In the genomic region with DNA sequence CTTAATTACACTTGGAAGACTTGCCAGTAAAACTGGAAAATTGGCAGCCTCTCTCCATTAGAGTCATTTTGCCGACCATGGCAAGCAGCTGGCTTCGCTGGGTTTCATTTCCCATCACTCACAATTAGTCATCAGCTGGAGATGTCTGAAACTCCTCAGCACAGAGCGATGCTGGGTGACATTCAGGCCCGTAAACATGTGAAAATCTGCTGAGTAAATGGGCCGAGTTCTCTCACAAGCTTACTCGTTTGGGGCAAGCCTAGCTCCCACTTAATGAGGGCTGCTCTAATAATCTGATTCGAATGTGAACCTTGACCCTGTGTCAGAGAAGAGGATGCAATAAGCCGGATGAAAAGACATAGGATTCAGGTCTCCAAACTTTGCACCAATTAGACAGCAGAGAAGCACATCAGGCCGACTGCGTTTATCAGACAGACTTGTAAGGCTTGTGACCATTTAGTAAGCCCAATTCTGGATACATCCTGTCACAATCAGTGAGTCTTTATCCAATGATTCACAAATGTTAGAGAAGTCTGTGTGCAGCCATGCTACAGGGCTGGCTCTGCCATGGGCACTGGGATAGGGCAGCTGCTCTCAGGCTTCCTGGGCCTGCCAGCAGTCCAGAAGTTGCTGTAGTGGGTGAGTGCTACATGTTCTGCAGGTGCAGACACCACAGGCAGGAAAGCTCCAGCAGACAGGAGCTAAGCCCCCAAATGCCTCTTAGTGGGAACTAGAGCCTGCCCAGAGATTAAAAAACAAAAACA, we compare ENCODE assay signal across 9 mouse cellular contexts. TPM values are rescaled to one million over a fixed set of nuclear protein-coding genes. Genes with fewer than 3 reads are reported as not detected.
A peak's percentile ranks its signal among the peaks of the same experiment; 100 is the strongest.
DNase-seq lines count a peak whose midpoint lies in the region; ATAC-seq and TF ChIP-seq lines count a peak whose summit lies in the region.
"Had no signal": no experiment of that assay in that cellular context is flagged by ENCODE, and none has a peak within 500 bp of the region (broad histone marks: within the 10 kb centered on the region; RNA-seq: fewer than 3 reads in every experiment).

No protein-coding gene starts in this region.

- no peak overlapping the region for H3K4me3 ChIP-seq in lung, embryonic 15.5 days
- H3K4me3 ChIP-seq in lung, adult 2 months (replicated peaks; ENCODE audit: extremely low read depth, low read depth, low read length): no peak overlapping the region
- no peak overlapping the region for H3K4me3 ChIP-seq in embryonic facial prominence, embryonic 14.5 days (ENCODE audit: low read depth, low read length)
- H3K4me3 ChIP-seq in hindbrain, embryonic 14.5 days (replicated peaks; ENCODE audit: low read length): no peak overlapping the region
- H3K4me3 ChIP-seq in neural tube, embryonic 13.5 days: no peak overlapping the region
- H3K4me3 ChIP-seq: embryonic facial prominence, embryonic 13.5 days; liver, embryonic 12.5 days had no signal

- H3K4me1 ChIP-seq in lung, embryonic 15.5 days: no peaks in the 10 kb centered on the region
- H3K4me1 ChIP-seq in lung, adult 2 months (ENCODE audit: control insufficient read depth, insufficient read depth, low read length): no peaks in the 10 kb centered on the region
- H3K4me1 ChIP-seq in embryonic facial prominence, embryonic 14.5 days (ENCODE audit: control insufficient read depth, insufficient read depth, low read length): peaks cover 18% of the 10 kb centered on the region
- H3K4me1 ChIP-seq in hindbrain, embryonic 14.5 days (replicated peaks; ENCODE audit: control insufficient read depth, insufficient read depth, low read length): peaks cover 36% of the 10 kb centered on the region
- H3K4me1 ChIP-seq in neural tube, embryonic 13.5 days (replicated peaks): peaks cover 39% of the 10 kb centered on the region
- H3K4me1 ChIP-seq: liver, embryonic 12.5 days had no signal

- H3K4me2 ChIP-seq in lung, embryonic 15.5 days: no peak overlapping the region
- H3K4me2 ChIP-seq in embryonic facial prominence, embryonic 14.5 days (ENCODE audit: low read depth, low read length): no peak overlapping the region
- H3K4me2 ChIP-seq in hindbrain, embryonic 14.5 days (replicated peaks): no peak overlapping the region
- no peak overlapping the region for H3K4me2 ChIP-seq in neural tube, embryonic 13.5 days
- H3K4me2 ChIP-seq: embryonic facial prominence, embryonic 13.5 days; liver, embryonic 12.5 days had no signal

- DNase-seq in lung, adult 2 months: no peak
- DNase-seq in embryonic facial prominence, embryonic 14.5 days (ENCODE audit: low spot score): peak; percentile 81
- peak; percentile 75 for DNase-seq in hindbrain, embryonic 14.5 days (ENCODE audit: low spot score)
- DNase-seq in thymus, adult 18-20 months: no peak
- DNase-seq in spleen, postnatal 36 days (ENCODE audit: low spot score in 2 of 2): no peak

- 49% methylated on average over 10 of the region's 10 CpGs for WGBS in lung, embryonic 15.5 days
- WGBS in lung, adult 2 months: 63% methylated on average over 10 of the region's 10 CpGs
- WGBS in embryonic facial prominence, embryonic 14.5 days: 34% methylated on average over 10 of the region's 10 CpGs
- 36% methylated on average over 10 of the region's 10 CpGs for WGBS in hindbrain, embryonic 14.5 days
- WGBS in neural tube, embryonic 13.5 days: 48% methylated on average over 10 of the region's 10 CpGs

- no peak for TF ChIP-seq CTCF in lung, adult 2 months (IDR thresholded peaks at IDR 0.05; ENCODE audit: insufficient read depth, low read length)

- no peaks in the 10 kb centered on the region for H3K9me3 ChIP-seq in lung, embryonic 15.5 days
- H3K9me3 ChIP-seq in embryonic facial prominence, embryonic 14.5 days (ENCODE audit: control insufficient read depth, low read length): no peaks in the 10 kb centered on the region
- H3K9me3 ChIP-seq in hindbrain, embryonic 14.5 days (ENCODE audit: control insufficient read depth, low read length): no peaks in the 10 kb centered on the region
- H3K9me3 ChIP-seq in neural tube, embryonic 13.5 days: no peaks in the 10 kb centered on the region
- H3K9me3 ChIP-seq: embryonic facial prominence, embryonic 13.5 days; liver, embryonic 12.5 days had no signal

- no peaks in the 10 kb centered on the region for H3K36me3 ChIP-seq in lung, embryonic 15.5 days
- H3K36me3 ChIP-seq in embryonic facial prominence, embryonic 14.5 days (ENCODE audit: control insufficient read depth, insufficient read depth, low read length): no peaks in the 10 kb centered on the region
- H3K36me3 ChIP-seq in hindbrain, embryonic 14.5 days (replicated peaks; ENCODE audit: control insufficient read depth, insufficient read depth): no peaks in the 10 kb centered on the region
- no peaks in the 10 kb centered on the region for H3K36me3 ChIP-seq in neural tube, embryonic 13.5 days

- no peak overlapping the region for H3K9ac ChIP-seq in lung, embryonic 15.5 days
- no peak overlapping the region for H3K9ac ChIP-seq in embryonic facial prominence, embryonic 14.5 days (ENCODE audit: low read depth, low read length)
- H3K9ac ChIP-seq in hindbrain, embryonic 14.5 days: no peak overlapping the region
- peak overlapping the region; percentile 1; the same call in 1 of the 2 replicates for H3K9ac ChIP-seq in neural tube, embryonic 13.5 days
- H3K9ac ChIP-seq: embryonic facial prominence, embryonic 13.5 days; liver, embryonic 12.5 days had no signal

- no peak overlapping the region for H3K27ac ChIP-seq in lung, embryonic 15.5 days
- H3K27ac ChIP-seq in embryonic facial prominence, embryonic 14.5 days (replicated peaks; ENCODE audit: low read depth, low read length): no peak overlapping the region
- H3K27ac ChIP-seq in hindbrain, embryonic 14.5 days: peak overlapping the region; percentile 47; the same call in 1 of the 2 replicates
- peak overlapping the region; percentile 72; the same call in 1 of the 2 replicates for H3K27ac ChIP-seq in neural tube, embryonic 13.5 days (replicated peaks)
- H3K27ac ChIP-seq: embryonic facial prominence, embryonic 13.5 days; liver, embryonic 12.5 days had no signal

- peak; percentile 35; the same call in 1 of the 2 replicates for ATAC-seq in lung, embryonic 15.5 days (ENCODE audit: borderline replicate concordance, extremely low read depth, low FRiP score, low TSS enrichment)
- peak; percentile 79; the same call in 1 of the 2 replicates for ATAC-seq in embryonic facial prominence, embryonic 14.5 days (ENCODE audit: low read depth)
- peak; percentile 53 for ATAC-seq in hindbrain, embryonic 14.5 days (ENCODE audit: low FRiP score)
- peak; percentile 74 for ATAC-seq in neural tube, embryonic 13.5 days (ENCODE audit: low read depth)
- ATAC-seq: liver, embryonic 12.5 days had no signal

- TF ChIP-seq POLR2A in lung, adult 2 months (IDR thresholded peaks at IDR 0.05; ENCODE audit: borderline replicate concordance, extremely low read depth, low read depth, low read length): no peak

- H3K27me3 ChIP-seq in lung, embryonic 15.5 days: no peaks in the 10 kb centered on the region
- H3K27me3 ChIP-seq in embryonic facial prominence, embryonic 14.5 days (replicated peaks; ENCODE audit: control insufficient read depth, insufficient read depth, low read length): no peaks in the 10 kb centered on the region
- H3K27me3 ChIP-seq in hindbrain, embryonic 14.5 days (ENCODE audit: control insufficient read depth, insufficient read depth, low read length): 0 out of 2 replicates have a peak, but pooled peaks cover under 1% of the 10 kb centered on the region
- H3K27me3 ChIP-seq in neural tube, embryonic 13.5 days: 0 out of 2 replicates have a peak, but pooled peaks cover 5% of the 10 kb centered on the region
- H3K27me3 ChIP-seq: embryonic facial prominence, embryonic 13.5 days; liver, embryonic 12.5 days had no signal

RNA-seq across cellular contexts. Expression of a gene that starts 29.6 kb away (rescaled TPM):
- polyA plus RNA-seq in lung, embryonic 15.5 days (2015; fragmentation: Nextera tagmentation; extraction: Ambion mirVana): 14.1 and 14.7 TPM in 2 replicates
- 33.3 and 49.1 TPM in 2 replicates for polyA plus RNA-seq in lung, adult 2 months (2012; rRNA removed)
- 11.6 and 15.2 TPM in 2 replicates for polyA plus RNA-seq in embryonic facial prominence, embryonic 14.5 days (2014; fragmentation: Nextera tagmentation; extraction: Ambion mirVana)
- 8.6 and 10.6 TPM in 2 replicates for polyA plus RNA-seq in hindbrain, embryonic 14.5 days (2014; fragmentation: Nextera tagmentation; extraction: Ambion mirVana)
- polyA plus RNA-seq in neural tube, embryonic 13.5 days (2015; fragmentation: Nextera tagmentation; extraction: Ambion mirVana): 6.5 and 9.4 TPM in 2 replicates

Comparison
In these comparisons a context has a peak if more than half of its experiments do, and no peak if none do; other contexts are left out.
1. H3K27ac ChIP-seq: peak in hindbrain, embryonic 14.5 days (single experiment) and neural tube, embryonic 13.5 days (single experiment); none in lung, embryonic 15.5 days (single experiment) and embryonic facial prominence, embryonic 14.5 days (single experiment).
2. DNase-seq: peak in embryonic facial prominence, embryonic 14.5 days (single experiment) and hindbrain, embryonic 14.5 days (single experiment); none in lung, adult 2 months (single experiment), thymus, adult 18-20 months (0 of 2) and spleen, postnatal 36 days (0 of 2).
3. Peak in every context shown above with its lines, with median percentiles within 50 percentile points of each other: ATAC-seq.